Mouse (Mus musculus) small intestine, adult 2 months (tissue): Measurements from ENCODE around the gene Ccdc157.

Experiments used
- CTCF ChIP-seq: fragments of 200-500 bp; IDR thresholded peaks from 2 replicates; pipeline ENCODE4 v1.5.1; 2012; ENCODE audit warnings: low read depth, mild to moderate bottlenecking, control low read depth, inconsistent platforms, low read length, moderate library complexity, mixed read lengths; ENCODE audit not compliant: insufficient replicate concordance, insufficient read length; ENCODE audit errors: extremely low read depth
- POLR2A ChIP-seq: fragments of 200-500 bp; IDR thresholded peaks from 2 replicates; pipeline ENCODE4 v1.6.1; 2012; ENCODE audit warnings: low read depth, mild to moderate bottlenecking, control low read depth, inconsistent platforms, low read length, moderate library complexity

DNA sequence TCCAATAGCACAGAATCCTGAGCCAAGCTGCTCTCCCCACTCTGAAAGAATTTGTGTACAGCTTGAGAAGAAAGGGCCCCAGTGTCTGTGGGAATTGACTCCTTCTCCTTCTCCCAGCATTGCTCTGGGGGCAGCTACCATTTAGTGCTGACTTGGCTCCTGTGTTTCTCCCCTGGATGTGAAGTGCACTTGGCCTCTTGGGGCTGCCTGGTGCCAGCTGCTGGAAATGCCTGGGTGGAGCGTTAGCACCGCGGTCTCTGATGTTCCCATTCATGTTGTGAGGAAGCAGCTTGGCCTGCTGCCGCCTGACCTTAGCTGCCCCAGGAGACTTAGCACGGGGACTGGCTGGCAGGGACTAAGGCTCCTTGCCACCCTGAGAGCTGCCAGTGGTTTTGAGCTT is 14.5 kb upstream of the Ccdc157 start:
- TF ChIP-seq POLR2A (no peak), CTCF (no peak)
